Mouse (Mus musculus) CH12.LX (cell line): ENCODE measurements around the gene Grb10. TPM values are rescaled to one million over a fixed set of nuclear protein-coding genes. Genes with fewer than 3 reads are reported as not detected.

Experiments
- DNase-seq: peaks from one replicate; pipeline ENCODE4 v3.0.0-alpha.2; 2013; ENCODE audit errors: extremely low read depth
- H3K27ac ChIP-seq: 2 replicates; pipeline ENCODE4 v1.5.1; 2012; ENCODE audit warnings: low read depth, mild to moderate bottlenecking, control low read depth, moderate library complexity; ENCODE audit not compliant: insufficient read depth
- H3K27me3 ChIP-seq: replicated peaks from 2 replicates; pipeline ENCODE3; 2012; ENCODE audit warnings: inconsistent platforms
- H3K36me3 ChIP-seq, 2 experiments: replicated peaks in 1 of 2; 2 replicates each; pipeline versions ENCODE3 to v1.6.1; 2012; ENCODE audit warnings: inconsistent platforms in 1 of 2, low read length in 1 of 2, mild to moderate bottlenecking in 1 of 2, mixed read lengths in 1 of 2, moderate library complexity in 1 of 2; ENCODE audit not compliant: control insufficient read depth in 1 of 2, insufficient read depth in 1 of 2
- H3K4me1 ChIP-seq, 2 experiments: 2 replicates each; pipeline ENCODE4 v1.6.1; 2012; ENCODE audit warnings: inconsistent platforms in 1 of 2, moderate library complexity in 1 of 2; ENCODE audit not compliant: insufficient read depth in 2 of 2, control insufficient read depth in 1 of 2
- H3K4me2 ChIP-seq: 2 replicates; pipeline ENCODE4 v1.6.1; 2012; ENCODE audit warnings: low read depth, mild to moderate bottlenecking, control low read depth; ENCODE audit not compliant: poor library complexity, insufficient read depth, severe bottlenecking
- H3K4me3 ChIP-seq, 3 experiments: fragments of 150-350 bp in 1 of 3; sonication (generic) in 1 of 3; replicated peaks in 1 of 3; 2 replicates each; pipeline versions ENCODE3 to v1.5.1; 2011 to 2012; ENCODE audit warnings: low read depth in 2 of 3, low read length in 2 of 3, mild to moderate bottlenecking in 2 of 3, moderate library complexity in 2 of 3, control low read depth in 1 of 3, improper control_type of control experiment in 1 of 3, inconsistent platforms in 1 of 3, mixed read lengths in 1 of 3; ENCODE audit not compliant: poor library complexity in 1 of 3
- H3K79me2 ChIP-seq: replicated peaks from 2 replicates; pipeline ENCODE4 v1.6.1; 2012; ENCODE audit warnings: mild to moderate bottlenecking, moderate library complexity; ENCODE audit not compliant: control insufficient read depth, poor library complexity, insufficient read depth, severe bottlenecking; ENCODE audit errors: extremely low read depth
- H3K9ac ChIP-seq: 2 replicates; pipeline ENCODE4 v1.6.1; 2012; ENCODE audit warnings: low read depth, mild to moderate bottlenecking, control low read depth, moderate library complexity; ENCODE audit not compliant: insufficient read depth
- H3K9me3 ChIP-seq: replicated peaks from 2 replicates; pipeline ENCODE3; 2012; ENCODE audit warnings: low read length, inconsistent platforms, mixed read lengths
- CHD2 ChIP-seq: IDR thresholded peaks from 2 replicates; pipeline ENCODE4 v1.6.1; 2011; ENCODE audit warnings: low read length, improper control_type of control experiment
- E2F4 ChIP-seq: IDR thresholded peaks from 2 replicates; pipeline ENCODE4 v1.6.1; 2011; ENCODE audit warnings: low read depth, low read length, improper control_type of control experiment; ENCODE audit not compliant: insufficient replicate concordance
- ELF1 ChIP-seq: IDR thresholded peaks from 2 replicates; pipeline ENCODE4 v1.6.1; 2014; ENCODE audit warnings: low read depth, mild to moderate bottlenecking, inconsistent platforms, low read length, improper control_type of control experiment
- GABPA ChIP-seq: IDR thresholded peaks from 2 replicates; pipeline ENCODE4 v1.6.1; 2012; ENCODE audit warnings: low read depth, low read length, improper control_type of control experiment, inconsistent platforms; ENCODE audit not compliant: insufficient replicate concordance
- IRF4 ChIP-seq: IDR thresholded peaks from 2 replicates; pipeline ENCODE4 v1.6.1; 2014; ENCODE audit warnings: low read depth, mild to moderate bottlenecking, inconsistent platforms, low read length, improper control_type of control experiment
- JUND ChIP-seq: conservative IDR thresholded peaks from 2 replicates; pipeline ENCODE4 v1.6.1; 2011; ENCODE audit warnings: low read depth, low read length, improper control_type of control experiment
- KAT2A ChIP-seq: IDR thresholded peaks from 2 replicates; pipeline ENCODE4 v1.6.1; 2012; ENCODE audit warnings: low read length, improper control_type of control experiment, inconsistent platforms; ENCODE audit not compliant: insufficient replicate concordance
- MAX ChIP-seq: IDR thresholded peaks from 2 replicates; pipeline ENCODE4 v1.6.1; 2011; ENCODE audit warnings: low read length, improper control_type of control experiment
- PAX5 ChIP-seq: IDR thresholded peaks from 2 replicates; pipeline ENCODE4 v1.6.1; 2012; ENCODE audit warnings: low read length, inconsistent platforms, mixed read lengths
- RAD21 ChIP-seq: IDR thresholded peaks from 2 replicates; pipeline ENCODE4 v1.6.1; 2011; ENCODE audit warnings: low read depth, mild to moderate bottlenecking, low read length, improper control_type of control experiment, moderate library complexity
- RCOR1 ChIP-seq: conservative IDR thresholded peaks from 2 replicates; pipeline ENCODE4 v1.6.1; 2012; ENCODE audit warnings: low read depth, mild to moderate bottlenecking, inconsistent platforms, low read length, improper control_type of control experiment
- UBTF ChIP-seq: IDR thresholded peaks from 2 replicates; pipeline ENCODE4 v1.6.1; 2012; ENCODE audit warnings: low read depth, mild to moderate bottlenecking, inconsistent platforms, low read length, improper control_type of control experiment, moderate library complexity
- USF1 ChIP-seq: IDR thresholded peaks from 2 replicates; pipeline ENCODE4 v1.6.1; 2014; ENCODE audit warnings: low read depth, mild to moderate bottlenecking, inconsistent platforms, low read length, improper control_type of control experiment
- ZC3H11A ChIP-seq: IDR thresholded peaks from 2 replicates; pipeline ENCODE4 v1.6.1; 2012; ENCODE audit warnings: low read depth, mild to moderate bottlenecking, inconsistent platforms, low read length, improper control_type of control experiment
- ZKSCAN1 ChIP-seq: IDR thresholded peaks from 2 replicates; pipeline ENCODE4 v1.6.1; 2012; ENCODE audit warnings: low read depth, inconsistent platforms, low read length, improper control_type of control experiment, borderline replicate concordance
- ZNF384 ChIP-seq: IDR thresholded peaks from 2 replicates; pipeline ENCODE4 v1.6.1; 2012; ENCODE audit warnings: low read depth, low read length, improper control_type of control experiment, inconsistent platforms
- dilution Hi-C: fragments of 300-500 bp; cut with MboI; formaldehyde crosslinking; loops from 2 replicates; pipeline ENCODE4 v1.14.3; 2020; ENCODE audit warnings: low sequenced_read_pairs; ENCODE audit not compliant: extremely low pct_unique_long_range_greater_than_20kb, extremely low pct_ligation_motif_present
- in situ Hi-C: fragments of 300-500 bp; cut with MboI; formaldehyde crosslinking; loops from 3 replicates; pipeline ENCODE4 v1.14.3; 2019; ENCODE audit warnings: low sequenced_read_pairs, low pct_ligation_motif_present, low pct_unique_long_range_greater_than_20kb, mixed read lengths
- polyA plus RNA-seq: library from polyadenylated mRNA; unstranded; fragments of >175 nt; gene quantifications from 2 replicates; pipeline ENCODE4 v1.2.1, GENCODE M21; 2012; ENCODE audit warnings: low read depth; ENCODE audit not compliant: insufficient read length
- total RNA-seq, 2 experiments: library from RNA; depleted of rRNA; stranded (reverse); fragments of 300-350 nt in 1 of 2; fragments of >200 nt in 1 of 2; gene quantifications; 2 replicates each; pipeline ENCODE4 v1.2.3; 2012 to 2014

Grb10 gene
- total and polyA plus RNA-seq, 3 experiments, result 38.4 to 189 (median 137) TPM

DNA sequence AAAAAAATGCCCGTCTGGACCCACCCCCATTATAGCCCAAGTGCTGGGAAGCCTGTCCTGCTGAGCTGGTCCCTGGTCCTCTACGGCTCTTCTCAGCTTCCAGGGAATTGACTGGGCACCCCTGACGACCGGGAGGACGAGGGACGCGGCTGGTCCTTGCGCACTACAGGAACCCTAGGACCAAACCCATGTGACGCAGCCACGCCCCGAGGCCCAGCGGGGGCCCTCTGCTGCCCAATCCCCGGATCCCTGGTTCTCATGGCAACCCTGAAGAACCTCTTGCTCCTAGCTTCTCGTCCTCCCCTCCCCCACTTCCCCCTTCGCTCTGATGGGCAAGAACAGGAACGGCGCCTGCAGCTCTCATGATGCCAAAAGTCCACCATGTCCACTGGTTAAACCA, 11.8 kb downstream of the Grb10 start:
- TF ChIP-seq MAX (no peak), IRF4 (no peak), USF1 (no peak), PAX5 (no peak), RCOR1 (no peak), RAD21 (no peak), KAT2A (no peak), ZKSCAN1 (no peak)
- H3K79me2 ChIP-seq, result no peaks in the 10 kb centered on the region
- no peak overlapping the region for H3K9ac ChIP-seq
- no peak overlapping the region for H3K4me3 ChIP-seq
- no peak for DNase-seq
- peaks cover 10% of the 10 kb centered on the region for H3K9me3 ChIP-seq
- no peak overlapping the region for H3K27ac ChIP-seq
- in situ Hi-C loops, result no loop called here
- H3K4me1 ChIP-seq, result no peaks in the 10 kb centered on the region
- dilution Hi-C loops, result no loop called here
- no peak overlapping the region for H3K4me2 ChIP-seq
- H3K27me3 ChIP-seq, result no peaks in the 10 kb centered on the region
- H3K36me3 ChIP-seq, result no peaks in the 10 kb centered on the region

DNA sequence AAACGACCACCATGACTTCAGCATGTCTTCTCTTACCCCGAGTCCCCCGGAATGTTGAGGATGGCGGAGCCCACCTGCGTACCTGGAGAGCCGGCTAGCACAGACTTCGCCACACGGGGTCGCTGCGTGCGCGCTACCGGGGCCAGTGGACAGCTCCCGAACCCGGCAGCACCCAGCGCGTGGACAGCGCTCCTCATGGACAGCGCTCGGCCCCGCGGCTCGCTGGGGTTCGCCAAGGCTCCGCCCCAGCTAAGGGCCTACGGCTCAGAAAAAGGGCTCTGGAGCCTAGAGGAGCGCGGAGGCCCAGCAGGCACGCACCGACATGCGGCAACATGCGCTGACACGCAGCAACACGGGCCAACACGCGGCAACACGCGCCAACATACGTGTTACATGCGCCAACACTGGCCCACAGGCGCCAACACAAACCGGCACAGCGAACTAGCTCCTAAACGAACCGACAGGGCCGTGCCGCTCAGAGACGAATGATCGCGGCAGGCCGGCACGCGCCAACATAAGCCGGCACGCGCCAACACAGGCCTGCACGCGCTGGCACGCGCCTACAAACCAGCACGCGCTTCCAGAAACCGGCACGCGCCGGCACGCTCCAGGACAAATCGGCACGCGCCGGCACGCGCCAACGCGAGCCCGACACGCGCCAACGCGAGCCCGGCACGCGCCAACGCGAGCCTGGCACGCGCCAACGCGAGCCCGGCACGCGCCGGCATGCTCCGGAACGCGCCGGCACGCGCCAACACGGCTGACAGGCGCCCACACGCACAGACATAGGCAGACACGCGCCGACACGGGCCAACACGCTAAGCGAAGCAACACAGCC, 12.5 kb downstream of the Grb10 start:
- Histone ChIP-seq H3K36me3 (no peaks in the 10 kb centered on the region), H3K9me3 (peaks cover 10% of the 10 kb centered on the region), H3K9ac (no peak overlapping the region), H3K4me1 (no peaks in the 10 kb centered on the region), H3K27me3 (no peaks in the 10 kb centered on the region), H3K4me3 (no peak overlapping the region), H3K4me2 (no peak overlapping the region), H3K27ac (no peak overlapping the region), H3K79me2 (no peaks in the 10 kb centered on the region)
- dilution Hi-C loops, result no loop called here
- in situ Hi-C loops, result no loop called here
- no peak for DNase-seq
- no peak for TF ChIP-seq RAD21
- TF ChIP-seq IRF4, result no peak
- TF ChIP-seq MAX, result no peak
- TF ChIP-seq JUND, result no peak
- no peak for TF ChIP-seq PAX5

GRCm38 (mm10) chr11:12025392-12025755, 13.1 kb downstream of the Grb10 start:
- dilution Hi-C loops, result no loop called here
- no peak overlapping the region for H3K9ac ChIP-seq
- DNase-seq, result no peak
- H3K9me3 ChIP-seq, result peaks cover 10% of the 10 kb centered on the region
- no peak for TF ChIP-seq E2F4
- TF ChIP-seq CHD2, result no peak
- TF ChIP-seq ELF1, result no peak
- no peak for TF ChIP-seq RCOR1
- TF ChIP-seq ZKSCAN1, result no peak
- no peak for TF ChIP-seq GABPA
- TF ChIP-seq JUND, result no peak
- no peak for TF ChIP-seq USF1
- TF ChIP-seq ZNF384, result no peak
- no peak for TF ChIP-seq UBTF
- no peak for TF ChIP-seq ZC3H11A
- no peak for TF ChIP-seq RAD21
- TF ChIP-seq, all 38 proteins: peak for 0
- Histone ChIP-seq H3K79me2 (no peaks in the 10 kb centered on the region), H3K27me3 (no peaks in the 10 kb centered on the region), H3K27ac (no peak overlapping the region), H3K4me1 (no peaks in the 10 kb centered on the region), H3K4me2 (no peak overlapping the region), H3K4me3 (no peak overlapping the region), H3K36me3 (no peaks in the 10 kb centered on the region)
- in situ Hi-C loops, result no loop called here
